Mouse (Mus musculus) midbrain, embryonic 16.5 days (tissue): ENCODE results near the gene Hoxc9. TPM values are rescaled to one million over a fixed set of nuclear protein-coding genes. Genes with fewer than 3 reads are reported as not detected.

Experiments used
- ATAC-seq: fragments of 200-750 bp; cut with Nextera tagmentation; 2 replicates; pipeline ENCODE4 v1.8.0; 2017; ENCODE audit warnings: moderate TSS enrichment
- H3K27ac ChIP-seq: fragments of 300-500 bp; sonication (generic); 2 replicates; pipeline ENCODE4 v1.5.1; 2014; ENCODE audit warnings: mild to moderate bottlenecking, low read length, mixed read lengths
- H3K27me3 ChIP-seq: fragments of 300-500 bp; sonication (generic); 2 replicates; pipeline ENCODE4 v1.6.1; 2014; ENCODE audit warnings: low read depth, low read length, mixed read lengths; ENCODE audit not compliant: control insufficient read depth, insufficient read depth
- H3K36me3 ChIP-seq: fragments of 300-500 bp; sonication (generic); 2 replicates; pipeline ENCODE4 v1.6.1; 2014; ENCODE audit warnings: mild to moderate bottlenecking, low read length, moderate library complexity, mixed read lengths; ENCODE audit not compliant: control insufficient read depth, insufficient read depth
- H3K4me1 ChIP-seq: fragments of 300-500 bp; sonication (generic); 2 replicates; pipeline ENCODE4 v1.6.1; 2014; ENCODE audit warnings: mild to moderate bottlenecking, low read length, mixed read lengths; ENCODE audit not compliant: control insufficient read depth, insufficient read depth
- H3K4me2 ChIP-seq: fragments of 300-500 bp; sonication (generic); 2 replicates; pipeline ENCODE4 v1.6.1; 2014; ENCODE audit warnings: mild to moderate bottlenecking, low read length, mixed read lengths
- H3K4me3 ChIP-seq: fragments of 300-500 bp; sonication (generic); 2 replicates; pipeline ENCODE4 v1.5.1; 2014; ENCODE audit warnings: low read depth, mild to moderate bottlenecking, low read length, moderate library complexity, mixed read lengths
- H3K9ac ChIP-seq: fragments of 300-500 bp; sonication (generic); 2 replicates; pipeline ENCODE4 v1.6.1; 2014; ENCODE audit warnings: low read depth, low read length, mixed read lengths
- H3K9me3 ChIP-seq: fragments of 300-500 bp; sonication (generic); replicated peaks from 2 replicates; pipeline ENCODE4 v1.6.1; 2014; ENCODE audit warnings: mild to moderate bottlenecking, low read length, mixed read lengths; ENCODE audit not compliant: control insufficient read depth, poor library complexity, severe bottlenecking
- WGBS: fragments of 180-500 bp; shearing (Covaris S2); extraction: QIAGEN DNeasy Blood & Tissue Kit; methylation state at CpG from one replicate; pipeline ENCODE4 v1.1.7; 2014; 5-methylcytosine and 5-hydroxymethylcytosine counted together
- polyA plus RNA-seq: library from polyadenylated mRNA; unstranded; fragments of >200 nt; fragmentation: Nextera tagmentation; extraction: Ambion mirVana; gene quantifications from 2 replicates; pipeline ENCODE4 v1.2.1, GENCODE M21; 2015

Hoxc9 gene
- polyA plus RNA-seq, 1 experiment from 2014 or later: not detected

GRCm38 (mm10) chr15:102954192-102955006, 21.8 kb upstream of the Hoxc9 start, which contains the start of gene Hoxc11:
Gene Hoxc11 (plus strand): TSS chr15:102954427.
- no peak within 1 kb of the TSS for H3K27ac ChIP-seq
- no peak for ATAC-seq
- H3K36me3 ChIP-seq: no peaks in the 10 kb centered on the region
- under 1% methylated on average over 52 of the region's 57 CpGs for WGBS
- H3K27me3 ChIP-seq: peaks cover 88% of the 10 kb centered on the region
- H3K4me2 ChIP-seq: no peak within 1 kb of the TSS
- no peak within 1 kb of the TSS for H3K4me3 ChIP-seq
- H3K4me1 ChIP-seq: no peaks in the 10 kb centered on the region
- H3K9ac ChIP-seq: no peak within 1 kb of the TSS
- H3K9me3 ChIP-seq: no peaks in the 10 kb centered on the region

DNA sequence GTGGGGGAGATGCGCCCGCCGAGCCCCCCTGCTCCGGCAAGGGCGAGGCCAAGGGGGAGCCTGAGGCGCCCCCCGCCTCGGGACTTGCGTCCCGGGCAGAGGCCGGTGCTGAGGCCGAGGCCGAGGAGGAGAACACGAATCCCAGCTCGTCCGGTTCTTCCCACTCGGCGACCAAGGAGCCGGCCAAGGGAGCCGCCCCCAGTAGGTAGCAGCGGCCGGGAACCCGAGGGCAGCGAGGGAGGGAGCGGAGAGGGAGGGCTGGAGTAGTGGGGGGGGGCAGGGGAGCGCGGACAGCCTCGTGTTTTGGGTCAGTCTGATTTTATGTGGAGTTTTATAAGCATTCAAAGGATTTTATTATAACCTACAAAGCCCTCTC, 21.2 kb upstream of the Hoxc9 start:
- ATAC-seq: no peak
- no peak overlapping the region for H3K4me3 ChIP-seq
- WGBS: 0% methylated on average over 25 of the region's 28 CpGs
- no peaks in the 10 kb centered on the region for H3K36me3 ChIP-seq
- no peak overlapping the region for H3K27ac ChIP-seq
- H3K4me2 ChIP-seq: no peak overlapping the region
- H3K9ac ChIP-seq: no peak overlapping the region
- no peaks in the 10 kb centered on the region for H3K4me1 ChIP-seq
- H3K27me3 ChIP-seq: peaks cover 88% of the 10 kb centered on the region
- no peaks in the 10 kb centered on the region for H3K9me3 ChIP-seq

- WGBS: under 1% methylated on average over 36 of the region's 40 CpGs
- ATAC-seq: no peak
- Histone ChIP-seq H3K4me3 (no peak overlapping the region), H3K27me3 (peaks cover 90% of the 10 kb centered on the region), H3K4me1 (no peaks in the 10 kb centered on the region), H3K9me3 (no peaks in the 10 kb centered on the region), H3K36me3 (no peaks in the 10 kb centered on the region), H3K9ac (no peak overlapping the region), H3K4me2 (no peak overlapping the region), H3K27ac (no peak overlapping the region)
Observed at GRCm38 (mm10) chr15:102955833-102956640, 20.2 kb upstream of the Hoxc9 start.

- Histone ChIP-seq H3K9me3 (no peaks in the 10 kb centered on the region), H3K27ac (no peak overlapping the region), H3K9ac (no peak overlapping the region), H3K4me2 (no peak overlapping the region), H3K27me3 (peaks cover 89% of the 10 kb centered on the region), H3K4me3 (no peak overlapping the region), H3K4me1 (no peaks in the 10 kb centered on the region), H3K36me3 (no peaks in the 10 kb centered on the region)
- no peak for ATAC-seq
- under 1% methylated on average over 12 of the region's 12 CpGs for WGBS
Observed at GRCm38 (mm10) chr15:102956906-102957305, 19.3 kb upstream of the Hoxc9 start.

GRCm38 (mm10) chr15:102959663-102960191, 16.5 kb upstream of the Hoxc9 start:
- Histone ChIP-seq H3K27ac (no peak overlapping the region), H3K4me3 (no peak overlapping the region), H3K9me3 (no peaks in the 10 kb centered on the region), H3K36me3 (no peaks in the 10 kb centered on the region), H3K9ac (no peak overlapping the region), H3K27me3 (peaks cover 86% of the 10 kb centered on the region), H3K4me2 (no peak overlapping the region), H3K4me1 (no peaks in the 10 kb centered on the region)
- no peak for ATAC-seq
- WGBS: 1% methylated on average over 13 of the region's 13 CpGs

GRCm38 (mm10) chr15:102961728-102962127, 14.5 kb upstream of the Hoxc9 start:
- 6% methylated on average over 6 of the region's 6 CpGs for WGBS
- Histone ChIP-seq H3K27me3 (peaks cover 88% of the 10 kb centered on the region), H3K4me1 (peaks cover 2% of the 10 kb centered on the region; the same call in 1 of the 2 replicates), H3K27ac (no peak overlapping the region), H3K9ac (no peak overlapping the region), H3K4me3 (no peak overlapping the region), H3K9me3 (no peaks in the 10 kb centered on the region), H3K4me2 (no peak overlapping the region), H3K36me3 (no peaks in the 10 kb centered on the region)
- no peak for ATAC-seq

- ATAC-seq: no peak
- WGBS: 2% methylated on average over 13 of the region's 13 CpGs
- Histone ChIP-seq H3K4me3 (no peak overlapping the region), H3K9me3 (no peaks in the 10 kb centered on the region), H3K4me1 (peaks cover 3% of the 10 kb centered on the region; the same call in 1 of the 2 replicates), H3K36me3 (no peaks in the 10 kb centered on the region), H3K27me3 (peaks cover 88% of the 10 kb centered on the region), H3K9ac (no peak overlapping the region), H3K4me2 (no peak overlapping the region), H3K27ac (no peak overlapping the region)
Observed at GRCm38 (mm10) chr15:102962492-102962891, 13.7 kb upstream of the Hoxc9 start.

GRCm38 (mm10) chr15:102963259-102963658, 13.0 kb upstream of the Hoxc9 start:
- H3K9ac ChIP-seq: no peak overlapping the region
- no peaks in the 10 kb centered on the region for H3K9me3 ChIP-seq
- H3K27ac ChIP-seq: no peak overlapping the region
- H3K4me2 ChIP-seq: no peak overlapping the region
- no peaks in the 10 kb centered on the region for H3K36me3 ChIP-seq
- ATAC-seq: no peak
- peaks cover 87% of the 10 kb centered on the region for H3K27me3 ChIP-seq
- peaks cover 3% of the 10 kb centered on the region; the same call in 1 of the 2 replicates for H3K4me1 ChIP-seq
- WGBS: 1% methylated on average over 8 of the region's 8 CpGs
- no peak overlapping the region for H3K4me3 ChIP-seq
